Mouse (Mus musculus): ENCODE measurements around the gene Duox1.

Gene Duox1

GRCm38 (mm10) chr2:122315372-122315771, at the start of gene Duox1:
Duox1 (plus strand) TSS chr2:122315672.
- DNase-seq: no peak

GRCm38 (mm10) chr2:122266407-122267193, 48.9 kb upstream of the Duox1 start:
- DNase-seq: no peak

- no peak for DNase-seq
Measured at GRCm38 (mm10) chr2:122278769-122279168, 36.7 kb upstream of the Duox1 start.

- DNase-seq: no peak
Measured at GRCm38 (mm10) chr2:122284091-122284490, 31.4 kb upstream of the Duox1 start.

GRCm38 (mm10) chr2:122286137-122286536, 29.3 kb upstream of the Duox1 start:
- DNase-seq: no peak

GRCm38 (mm10) chr2:122294916-122295315, 20.6 kb upstream of the Duox1 start:
- DNase-seq: peak; percentile 53

GRCm38 (mm10) chr2:122297271-122298095, 18.0 kb upstream of the Duox1 start:
- DNase-seq: no peak

GRCm38 (mm10) chr2:122298096-122298499, 17.4 kb upstream of the Duox1 start, which contains the start of gene Duox2:
Duox2 (minus strand) TSS chr2:122298449.
- no peak for DNase-seq

GRCm38 (mm10) chr2:122298596-122299490, 16.6 kb upstream of the Duox1 start, which contains the start of gene Duoxa2:
Duoxa2 (plus strand) TSS chr2:122298900.
- DNase-seq: peak; percentile 54

GRCm38 (mm10) chr2:122299911-122300655, 15.4 kb upstream of the Duox1 start:
- DNase-seq: no peak

- no peak for DNase-seq
Measured at GRCm38 (mm10) chr2:122300656-122301020, 14.8 kb upstream of the Duox1 start.

- DNase-seq: peak; percentile 66
Measured at GRCm38 (mm10) chr2:122301081-122301920, 14.2 kb upstream of the Duox1 start.

- DNase-seq: no peak
Measured at GRCm38 (mm10) chr2:122301921-122302573, 13.4 kb upstream of the Duox1 start.

GRCm38 (mm10) chr2:122302574-122303241, 12.8 kb upstream of the Duox1 start:
- peak; percentile 83 for DNase-seq

GRCm38 (mm10) chr2:122304544-122304943, 10.9 kb upstream of the Duox1 start:
- no peak for DNase-seq

- DNase-seq: no peak
Measured at GRCm38 (mm10) chr2:122305097-122305892, 10.2 kb upstream of the Duox1 start.

GRCm38 (mm10) chr2:122306184-122306583, 9.3 kb upstream of the Duox1 start:
- DNase-seq: no peak

GRCm38 (mm10) chr2:122309647-122310046, 5.8 kb upstream of the Duox1 start:
- no peak for DNase-seq

- DNase-seq: no peak
Measured at GRCm38 (mm10) chr2:122311561-122311960, 3.9 kb upstream of the Duox1 start.

All from thymus, postnatal 14 days (tissue).